Mouse (Mus musculus): ENCODE measurements around the gene Lpar3. TPM values are rescaled to one million over a fixed set of nuclear protein-coding genes. Genes with fewer than 3 reads are reported as not detected.

The Lpar3 gene
- polyA plus RNA-seq, 1 experiment from 2014 or later = 0.83 TPM

GRCm38 (mm10) chr3:146260845-146261244 lies 40.1 kb downstream of the Lpar3 start:
- WGBS = 77% methylated on average over 11 of the region's 11 CpGs

GRCm38 (mm10) chr3:146262536-146262935 lies 41.8 kb downstream of the Lpar3 start:
- ATAC-seq (ENCODE audit: low FRiP score, low TSS enrichment) = no peak
- H3K4me2 ChIP-seq (replicated peaks; ENCODE audit: low read depth, low read length) = no peak overlapping the region
- WGBS = 72% methylated on average over 1 of the region's 1 CpGs

More at GRCm38 (mm10) chr3:146260845-146261244, 40.1 kb downstream of the Lpar3 start:
- no peak for ATAC-seq (ENCODE audit: low FRiP score, low TSS enrichment)
- Histone ChIP-seq H3K4me2 (replicated peaks; ENCODE audit: low read depth, low read length) (no peak overlapping the region), H3K27ac (ENCODE audit: low read depth, low read length) (no peak overlapping the region), H3K27me3 (ENCODE audit: control insufficient read depth, insufficient read depth, low read length) (no peaks in the 10 kb centered on the region), H3K9ac (ENCODE audit: low read depth, low read length) (no peak overlapping the region), H3K4me1 (ENCODE audit: control insufficient read depth, insufficient read depth, low read length) (no peaks in the 10 kb centered on the region), H3K9me3 (ENCODE audit: control insufficient read depth, low read length) (no peaks in the 10 kb centered on the region), H3K36me3 (ENCODE audit: control insufficient read depth, insufficient read depth, low read length) (no peaks in the 10 kb centered on the region), H3K4me3 (ENCODE audit: low read length) (no peak overlapping the region)

GRCm38 (mm10) chr3:146264146-146264545 lies 43.4 kb downstream of the Lpar3 start:
- 80% methylated on average over 10 of the region's 10 CpGs for WGBS

More at GRCm38 (mm10) chr3:146262536-146262935, 41.8 kb downstream of the Lpar3 start:
- Histone ChIP-seq H3K4me1 (ENCODE audit: control insufficient read depth, insufficient read depth, low read length) (no peaks in the 10 kb centered on the region), H3K27me3 (ENCODE audit: control insufficient read depth, insufficient read depth, low read length) (no peaks in the 10 kb centered on the region), H3K9me3 (ENCODE audit: control insufficient read depth, low read length) (no peaks in the 10 kb centered on the region), H3K27ac (ENCODE audit: low read depth, low read length) (no peak overlapping the region), H3K4me3 (ENCODE audit: low read length) (no peak overlapping the region), H3K9ac (ENCODE audit: low read depth, low read length) (no peak overlapping the region), H3K36me3 (ENCODE audit: control insufficient read depth, insufficient read depth, low read length) (no peaks in the 10 kb centered on the region)

GRCm38 (mm10) chr3:146265545-146266130 lies 44.9 kb downstream of the Lpar3 start:
- H3K27ac ChIP-seq (ENCODE audit: low read depth, low read length) = no peak overlapping the region
- ATAC-seq (ENCODE audit: low FRiP score, low TSS enrichment) = no peak
- H3K4me1 ChIP-seq (ENCODE audit: control insufficient read depth, insufficient read depth, low read length) = no peaks in the 10 kb centered on the region
- no peak overlapping the region for H3K9ac ChIP-seq (ENCODE audit: low read depth, low read length)
- WGBS = 86% methylated on average over 12 of the region's 12 CpGs
- H3K27me3 ChIP-seq (ENCODE audit: control insufficient read depth, insufficient read depth, low read length) = no peaks in the 10 kb centered on the region
- no peak overlapping the region for H3K4me2 ChIP-seq (replicated peaks; ENCODE audit: low read depth, low read length)
- H3K4me3 ChIP-seq (ENCODE audit: low read length) = no peak overlapping the region
- no peaks in the 10 kb centered on the region for H3K36me3 ChIP-seq (ENCODE audit: control insufficient read depth, insufficient read depth, low read length)
- no peaks in the 10 kb centered on the region for H3K9me3 ChIP-seq (ENCODE audit: control insufficient read depth, low read length)

More at GRCm38 (mm10) chr3:146264146-146264545, 43.4 kb downstream of the Lpar3 start:
- Histone ChIP-seq H3K27me3 (ENCODE audit: control insufficient read depth, insufficient read depth, low read length) (no peaks in the 10 kb centered on the region), H3K4me1 (ENCODE audit: control insufficient read depth, insufficient read depth, low read length) (no peaks in the 10 kb centered on the region), H3K9ac (ENCODE audit: low read depth, low read length) (no peak overlapping the region), H3K4me2 (replicated peaks; ENCODE audit: low read depth, low read length) (no peak overlapping the region), H3K9me3 (ENCODE audit: control insufficient read depth, low read length) (no peaks in the 10 kb centered on the region), H3K27ac (ENCODE audit: low read depth, low read length) (no peak overlapping the region), H3K4me3 (ENCODE audit: low read length) (no peak overlapping the region), H3K36me3 (ENCODE audit: control insufficient read depth, insufficient read depth, low read length) (no peaks in the 10 kb centered on the region)
- ATAC-seq (ENCODE audit: low FRiP score, low TSS enrichment) = no peak

- WGBS = 85% methylated on average over 14 of the region's 14 CpGs
- Histone ChIP-seq H3K27ac (ENCODE audit: low read depth, low read length) (no peak overlapping the region), H3K36me3 (ENCODE audit: control insufficient read depth, insufficient read depth, low read length) (no peaks in the 10 kb centered on the region), H3K27me3 (ENCODE audit: control insufficient read depth, insufficient read depth, low read length) (no peaks in the 10 kb centered on the region), H3K4me1 (ENCODE audit: control insufficient read depth, insufficient read depth, low read length) (no peaks in the 10 kb centered on the region), H3K4me3 (ENCODE audit: low read length) (no peak overlapping the region), H3K9me3 (ENCODE audit: control insufficient read depth, low read length) (no peaks in the 10 kb centered on the region), H3K4me2 (replicated peaks; ENCODE audit: low read depth, low read length) (no peak overlapping the region), H3K9ac (ENCODE audit: low read depth, low read length) (no peak overlapping the region)
- ATAC-seq (ENCODE audit: low FRiP score, low TSS enrichment) = no peak
Measured at GRCm38 (mm10) chr3:146268024-146268801, 47.5 kb downstream of the Lpar3 start.

GRCm38 (mm10) chr3:146274503-146274902 lies 53.7 kb downstream of the Lpar3 start:
- 43% methylated on average over 5 of the region's 5 CpGs for WGBS
- Histone ChIP-seq H3K4me3 (ENCODE audit: low read length) (no peak overlapping the region), H3K36me3 (ENCODE audit: control insufficient read depth, insufficient read depth, low read length) (no peaks in the 10 kb centered on the region), H3K9ac (ENCODE audit: low read depth, low read length) (no peak overlapping the region), H3K27ac (ENCODE audit: low read depth, low read length) (no peak overlapping the region), H3K4me2 (replicated peaks; ENCODE audit: low read depth, low read length) (no peak overlapping the region), H3K27me3 (ENCODE audit: control insufficient read depth, insufficient read depth, low read length) (no peaks in the 10 kb centered on the region), H3K9me3 (ENCODE audit: control insufficient read depth, low read length) (no peaks in the 10 kb centered on the region), H3K4me1 (ENCODE audit: control insufficient read depth, insufficient read depth, low read length) (no peaks in the 10 kb centered on the region; the same call in 1 of the 2 replicates)
- no peak for ATAC-seq (ENCODE audit: low FRiP score, low TSS enrichment)

GRCm38 (mm10) chr3:146275360-146276025 lies 54.7 kb downstream of the Lpar3 start:
- H3K9me3 ChIP-seq (ENCODE audit: control insufficient read depth, low read length) = no peaks in the 10 kb centered on the region
- no peak overlapping the region for H3K4me3 ChIP-seq (ENCODE audit: low read length)
- no peak for ATAC-seq (ENCODE audit: low FRiP score, low TSS enrichment)
- H3K4me1 ChIP-seq (ENCODE audit: control insufficient read depth, insufficient read depth, low read length) = no peaks in the 10 kb centered on the region; the same call in 1 of the 2 replicates
- H3K27ac ChIP-seq (ENCODE audit: low read depth, low read length) = no peak overlapping the region
- H3K36me3 ChIP-seq (ENCODE audit: control insufficient read depth, insufficient read depth, low read length) = no peaks in the 10 kb centered on the region
- no peaks in the 10 kb centered on the region for H3K27me3 ChIP-seq (ENCODE audit: control insufficient read depth, insufficient read depth, low read length)
- H3K4me2 ChIP-seq (replicated peaks; ENCODE audit: low read depth, low read length) = no peak overlapping the region
- no peak overlapping the region for H3K9ac ChIP-seq (ENCODE audit: low read depth, low read length)
- 52% methylated on average over 11 of the region's 11 CpGs for WGBS

- no peak overlapping the region for H3K9ac ChIP-seq (ENCODE audit: low read depth, low read length)
- ATAC-seq (ENCODE audit: low FRiP score, low TSS enrichment) = no peak
- WGBS = 40% methylated on average over 4 of the region's 4 CpGs
- no peak overlapping the region for H3K4me3 ChIP-seq (ENCODE audit: low read length)
- H3K4me2 ChIP-seq (replicated peaks; ENCODE audit: low read depth, low read length) = no peak overlapping the region
- H3K36me3 ChIP-seq (ENCODE audit: control insufficient read depth, insufficient read depth, low read length) = no peaks in the 10 kb centered on the region
- no peaks in the 10 kb centered on the region for H3K27me3 ChIP-seq (ENCODE audit: control insufficient read depth, insufficient read depth, low read length)
- no peak overlapping the region for H3K27ac ChIP-seq (ENCODE audit: low read depth, low read length)
- H3K9me3 ChIP-seq (ENCODE audit: control insufficient read depth, low read length) = no peaks in the 10 kb centered on the region
- no peaks in the 10 kb centered on the region; the same call in 1 of the 2 replicates for H3K4me1 ChIP-seq (ENCODE audit: control insufficient read depth, insufficient read depth, low read length)
Measured at GRCm38 (mm10) chr3:146276026-146276409, 55.3 kb downstream of the Lpar3 start.

- Histone ChIP-seq H3K9ac (ENCODE audit: low read depth, low read length) (no peak overlapping the region), H3K27me3 (ENCODE audit: control insufficient read depth, insufficient read depth, low read length) (no peaks in the 10 kb centered on the region), H3K9me3 (ENCODE audit: control insufficient read depth, low read length) (no peaks in the 10 kb centered on the region), H3K4me1 (ENCODE audit: control insufficient read depth, insufficient read depth, low read length) (no peaks in the 10 kb centered on the region; the same call in 1 of the 2 replicates), H3K4me2 (replicated peaks; ENCODE audit: low read depth, low read length) (no peak overlapping the region), H3K36me3 (ENCODE audit: control insufficient read depth, insufficient read depth, low read length) (no peaks in the 10 kb centered on the region), H3K4me3 (ENCODE audit: low read length) (no peak overlapping the region), H3K27ac (ENCODE audit: low read depth, low read length) (no peak overlapping the region)
- ATAC-seq (ENCODE audit: low FRiP score, low TSS enrichment) = no peak
- 93% methylated on average over 4 of the region's 4 CpGs for WGBS
Measured at GRCm38 (mm10) chr3:146276991-146277390, 56.2 kb downstream of the Lpar3 start.

Data from kidney, embryonic 14.5 days (tissue).